Mouse (Mus musculus): ENCODE measurements around the gene Gsg1. TPM values are rescaled to one million over a fixed set of nuclear protein-coding genes. Genes with fewer than 3 reads are reported as not detected.

Gene Gsg1
- polyA plus RNA-seq (2015; fragmentation: Nextera tagmentation; extraction: Ambion mirVana): 0.25 TPM in 2 replicates

DNA sequence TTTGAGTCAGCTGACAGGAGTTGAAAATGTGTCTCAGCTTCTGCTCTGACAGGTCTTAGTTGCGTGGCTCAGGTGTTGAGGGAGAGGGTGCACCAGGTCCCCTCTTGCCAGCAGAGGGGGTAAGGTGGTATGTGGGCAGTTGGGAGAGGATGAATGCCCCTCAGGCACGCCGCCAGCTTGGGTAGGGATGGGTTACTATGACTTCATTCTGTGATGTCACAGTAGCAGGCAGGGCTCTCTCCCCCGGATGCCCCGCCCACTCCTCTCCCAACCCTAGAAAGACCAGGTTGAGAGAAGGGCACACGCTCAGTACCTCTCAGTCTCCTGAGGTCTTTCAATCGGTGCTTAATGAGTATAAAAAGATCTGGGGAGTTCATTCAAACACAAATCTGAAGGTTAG lies at the start of gene Gsg1:
TSS of gene Gsg1 (minus strand) at position 199 of the 400 bp plus-strand sequence.
- no peak within 1 kb of the TSS for H3K4me3 ChIP-seq (ENCODE audit: low read depth, low read length)
- no peak within 1 kb of the TSS for H3K4me2 ChIP-seq (ENCODE audit: low read length)
- H3K9ac ChIP-seq (ENCODE audit: low read depth, low read length): no peak within 1 kb of the TSS
- no peak for ATAC-seq
- H3K4me1 ChIP-seq (ENCODE audit: control insufficient read depth, insufficient read depth, low read length): peaks cover 11% of the 10 kb centered on the region
- no peaks in the 10 kb centered on the region for H3K27me3 ChIP-seq (ENCODE audit: control insufficient read depth, insufficient read depth, low read depth, low read length)
- 87% methylated on average over 7 of the region's 7 CpGs for WGBS
- H3K27ac ChIP-seq (ENCODE audit: low read length): no peak within 1 kb of the TSS
- no peaks in the 10 kb centered on the region for H3K36me3 ChIP-seq (ENCODE audit: control insufficient read depth, insufficient read depth, low read length)
- H3K9me3 ChIP-seq (replicated peaks; ENCODE audit: control insufficient read depth, low read length, poor library complexity, severe bottlenecking): no peaks in the 10 kb centered on the region

- no peak for ATAC-seq
- WGBS: 91% methylated on average over 10 of the region's 10 CpGs
Measured at GRCm38 (mm10) chr6:135302421-135303125, 48.4 kb upstream of the Gsg1 start.

DNA sequence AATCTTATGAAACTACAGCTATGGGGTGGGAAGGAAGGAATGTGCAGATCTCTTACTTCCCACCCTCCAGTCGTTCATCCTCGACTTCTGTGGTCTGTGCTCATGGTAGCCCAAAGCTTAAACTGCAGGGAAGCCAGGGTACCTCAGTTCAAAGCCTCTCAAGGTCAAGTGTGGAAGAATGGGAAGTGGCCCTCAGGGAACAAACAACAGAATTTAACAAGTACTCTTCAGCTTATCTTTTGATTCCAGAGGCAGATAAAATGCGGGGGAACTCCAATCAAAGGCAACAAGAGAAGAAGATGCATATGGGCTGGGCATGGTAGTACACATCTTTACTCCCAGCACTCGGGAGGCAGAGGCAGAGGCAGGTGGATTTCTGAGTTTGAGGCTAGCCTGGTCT lies 46.3 kb upstream of the Gsg1 start:
- ATAC-seq: no peak
- no peak overlapping the region for H3K9ac ChIP-seq (ENCODE audit: low read depth, low read length)
- no peak overlapping the region for H3K27ac ChIP-seq (ENCODE audit: low read length)
- no peaks in the 10 kb centered on the region for H3K27me3 ChIP-seq (ENCODE audit: control insufficient read depth, insufficient read depth, low read depth, low read length)
- H3K36me3 ChIP-seq (ENCODE audit: control insufficient read depth, insufficient read depth, low read length): no peaks in the 10 kb centered on the region
- no peak overlapping the region for H3K4me3 ChIP-seq (ENCODE audit: low read depth, low read length)
- 87% methylated on average over 4 of the region's 4 CpGs for WGBS
- no peak overlapping the region for H3K4me2 ChIP-seq (ENCODE audit: low read length)
- H3K9me3 ChIP-seq (replicated peaks; ENCODE audit: control insufficient read depth, low read length, poor library complexity, severe bottlenecking): no peaks in the 10 kb centered on the region
- no peaks in the 10 kb centered on the region for H3K4me1 ChIP-seq (ENCODE audit: control insufficient read depth, insufficient read depth, low read length)

More at GRCm38 (mm10) chr6:135302421-135303125, 48.4 kb upstream of the Gsg1 start:
- H3K4me2 ChIP-seq (ENCODE audit: low read length): no peak overlapping the region
- H3K4me1 ChIP-seq (ENCODE audit: control insufficient read depth, insufficient read depth, low read length): no peaks in the 10 kb centered on the region
- no peak overlapping the region for H3K9ac ChIP-seq (ENCODE audit: low read depth, low read length)
- H3K9me3 ChIP-seq (replicated peaks; ENCODE audit: control insufficient read depth, low read length, poor library complexity, severe bottlenecking): no peaks in the 10 kb centered on the region
- H3K36me3 ChIP-seq (ENCODE audit: control insufficient read depth, insufficient read depth, low read length): no peaks in the 10 kb centered on the region
- H3K4me3 ChIP-seq (ENCODE audit: low read depth, low read length): no peak overlapping the region
- H3K27me3 ChIP-seq (ENCODE audit: control insufficient read depth, insufficient read depth, low read depth, low read length): no peaks in the 10 kb centered on the region
- H3K27ac ChIP-seq (ENCODE audit: low read length): no peak overlapping the region

GRCm38 (mm10) chr6:135299024-135299550 lies 44.9 kb upstream of the Gsg1 start:
- H3K36me3 ChIP-seq (ENCODE audit: control insufficient read depth, insufficient read depth, low read length): no peaks in the 10 kb centered on the region
- no peaks in the 10 kb centered on the region for H3K4me1 ChIP-seq (ENCODE audit: control insufficient read depth, insufficient read depth, low read length)
- ATAC-seq: no peak
- 86% methylated on average over 7 of the region's 7 CpGs for WGBS
- no peaks in the 10 kb centered on the region for H3K27me3 ChIP-seq (ENCODE audit: control insufficient read depth, insufficient read depth, low read depth, low read length)
- no peaks in the 10 kb centered on the region for H3K9me3 ChIP-seq (replicated peaks; ENCODE audit: control insufficient read depth, low read length, poor library complexity, severe bottlenecking)
- no peak overlapping the region for H3K27ac ChIP-seq (ENCODE audit: low read length)
- no peak overlapping the region for H3K4me2 ChIP-seq (ENCODE audit: low read length)
- no peak overlapping the region for H3K4me3 ChIP-seq (ENCODE audit: low read depth, low read length)
- H3K9ac ChIP-seq (ENCODE audit: low read depth, low read length): no peak overlapping the region

GRCm38 (mm10) chr6:135297570-135297969 lies 43.4 kb upstream of the Gsg1 start:
- H3K9ac ChIP-seq (ENCODE audit: low read depth, low read length): no peak overlapping the region
- no peak overlapping the region for H3K27ac ChIP-seq (ENCODE audit: low read length)
- no peaks in the 10 kb centered on the region for H3K36me3 ChIP-seq (ENCODE audit: control insufficient read depth, insufficient read depth, low read length)
- no peaks in the 10 kb centered on the region for H3K4me1 ChIP-seq (ENCODE audit: control insufficient read depth, insufficient read depth, low read length)
- no peak overlapping the region for H3K4me2 ChIP-seq (ENCODE audit: low read length)
- no peaks in the 10 kb centered on the region for H3K27me3 ChIP-seq (ENCODE audit: control insufficient read depth, insufficient read depth, low read depth, low read length)
- 86% methylated on average over 7 of the region's 7 CpGs for WGBS
- no peak for ATAC-seq
- H3K4me3 ChIP-seq (ENCODE audit: low read depth, low read length): no peak overlapping the region
- no peaks in the 10 kb centered on the region for H3K9me3 ChIP-seq (replicated peaks; ENCODE audit: control insufficient read depth, low read length, poor library complexity, severe bottlenecking)

DNA sequence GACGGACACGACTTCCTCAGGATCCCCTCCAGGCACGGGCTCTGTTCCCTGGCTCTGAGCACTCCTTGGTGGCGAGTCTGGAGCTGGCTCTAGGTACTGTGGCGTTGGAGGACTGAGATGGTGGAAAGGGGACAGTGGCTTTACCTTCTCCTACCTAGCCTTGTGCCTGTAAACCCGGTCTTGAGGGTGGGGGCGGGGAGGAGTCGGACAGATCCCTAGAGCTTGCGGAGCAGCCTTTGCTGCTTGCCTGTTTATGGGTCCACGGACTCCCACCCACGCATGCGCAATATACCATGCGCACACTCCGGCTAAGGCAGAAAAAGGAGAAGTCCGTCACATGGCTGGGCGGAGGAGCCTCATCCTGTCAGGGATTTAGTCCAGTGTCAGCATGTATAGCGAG lies 42.1 kb upstream of the Gsg1 start:
- ATAC-seq: no peak
- Histone ChIP-seq H3K9ac (ENCODE audit: low read depth, low read length) (no peak overlapping the region), H3K9me3 (replicated peaks; ENCODE audit: control insufficient read depth, low read length, poor library complexity, severe bottlenecking) (no peaks in the 10 kb centered on the region), H3K27me3 (ENCODE audit: control insufficient read depth, insufficient read depth, low read depth, low read length) (no peaks in the 10 kb centered on the region), H3K4me3 (ENCODE audit: low read depth, low read length) (no peak overlapping the region), H3K4me2 (ENCODE audit: low read length) (no peak overlapping the region), H3K27ac (ENCODE audit: low read length) (no peak overlapping the region), H3K4me1 (ENCODE audit: control insufficient read depth, insufficient read depth, low read length) (no peaks in the 10 kb centered on the region), H3K36me3 (ENCODE audit: control insufficient read depth, insufficient read depth, low read length) (no peaks in the 10 kb centered on the region)
- 81% methylated on average over 17 of the region's 17 CpGs for WGBS

- no peaks in the 10 kb centered on the region for H3K9me3 ChIP-seq (replicated peaks; ENCODE audit: control insufficient read depth, low read length, poor library complexity, severe bottlenecking)
- 76% methylated on average over 11 of the region's 11 CpGs for WGBS
- no peaks in the 10 kb centered on the region for H3K27me3 ChIP-seq (ENCODE audit: control insufficient read depth, insufficient read depth, low read depth, low read length)
- H3K27ac ChIP-seq (ENCODE audit: low read length): no peak overlapping the region
- no peak overlapping the region for H3K4me2 ChIP-seq (ENCODE audit: low read length)
- H3K4me3 ChIP-seq (ENCODE audit: low read depth, low read length): no peak overlapping the region
- H3K4me1 ChIP-seq (ENCODE audit: control insufficient read depth, insufficient read depth, low read length): no peaks in the 10 kb centered on the region
- H3K9ac ChIP-seq (ENCODE audit: low read depth, low read length): no peak overlapping the region
- no peaks in the 10 kb centered on the region for H3K36me3 ChIP-seq (ENCODE audit: control insufficient read depth, insufficient read depth, low read length)
- ATAC-seq: no peak
Measured at GRCm38 (mm10) chr6:135295082-135295861, 41.1 kb upstream of the Gsg1 start.

- no peaks in the 10 kb centered on the region for H3K9me3 ChIP-seq (replicated peaks; ENCODE audit: control insufficient read depth, low read length, poor library complexity, severe bottlenecking)
- no peak overlapping the region for H3K4me2 ChIP-seq (ENCODE audit: low read length)
- no peak overlapping the region for H3K9ac ChIP-seq (ENCODE audit: low read depth, low read length)
- no peaks in the 10 kb centered on the region for H3K27me3 ChIP-seq (ENCODE audit: control insufficient read depth, insufficient read depth, low read depth, low read length)
- no peak overlapping the region for H3K4me3 ChIP-seq (ENCODE audit: low read depth, low read length)
- 88% methylated on average over 6 of the region's 6 CpGs for WGBS
- no peak overlapping the region for H3K27ac ChIP-seq (ENCODE audit: low read length)
- no peaks in the 10 kb centered on the region for H3K36me3 ChIP-seq (ENCODE audit: control insufficient read depth, insufficient read depth, low read length)
- no peaks in the 10 kb centered on the region for H3K4me1 ChIP-seq (ENCODE audit: control insufficient read depth, insufficient read depth, low read length)
- no peak for ATAC-seq
Measured at GRCm38 (mm10) chr6:135294150-135294549, 40.0 kb upstream of the Gsg1 start.

DNA sequence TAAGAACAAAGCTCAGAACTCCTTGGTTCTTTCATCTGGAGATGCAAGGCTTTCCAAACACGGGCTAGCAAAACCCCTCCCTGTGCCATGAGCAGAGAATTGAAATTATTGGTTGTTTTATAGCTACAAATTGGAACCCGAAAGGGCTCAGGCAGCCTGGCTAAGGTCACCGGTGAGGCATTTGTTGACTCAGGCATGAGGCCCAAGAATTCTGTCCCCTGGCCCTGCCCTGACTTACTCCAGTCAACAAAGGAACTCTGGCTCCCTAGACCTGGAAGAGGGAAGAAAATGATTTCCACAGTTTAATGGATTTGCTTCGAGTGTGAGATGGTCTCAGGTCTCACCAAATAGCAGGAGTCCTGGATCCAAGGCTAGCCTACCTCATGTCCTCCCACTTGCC lies 38.2 kb upstream of the Gsg1 start:
- ATAC-seq: no peak

More for the DNA sequence above, 38.2 kb upstream of the Gsg1 start:
- H3K4me3 ChIP-seq (ENCODE audit: low read depth, low read length): no peak overlapping the region
- no peak overlapping the region for H3K9ac ChIP-seq (ENCODE audit: low read depth, low read length)
- no peaks in the 10 kb centered on the region for H3K36me3 ChIP-seq (ENCODE audit: control insufficient read depth, insufficient read depth, low read length)
- WGBS: 76% methylated on average over 4 of the region's 4 CpGs
- no peak overlapping the region for H3K27ac ChIP-seq (ENCODE audit: low read length)
- H3K4me1 ChIP-seq (ENCODE audit: control insufficient read depth, insufficient read depth, low read length): no peaks in the 10 kb centered on the region
- H3K27me3 ChIP-seq (ENCODE audit: control insufficient read depth, insufficient read depth, low read depth, low read length): no peaks in the 10 kb centered on the region
- no peaks in the 10 kb centered on the region for H3K9me3 ChIP-seq (replicated peaks; ENCODE audit: control insufficient read depth, low read length, poor library complexity, severe bottlenecking)
- H3K4me2 ChIP-seq (ENCODE audit: low read length): no peak overlapping the region

Data from midbrain, embryonic 16.5 days (tissue).